Mouse (Mus musculus) midbrain, embryonic 10.5 days (tissue): ENCODE results near the gene Grb2. TPM values are rescaled to one million over a fixed set of nuclear protein-coding genes. Genes with fewer than 3 reads are reported as not detected.

Experiments
- DNase-seq: peaks from one replicate; pipeline ENCODE4 v3.0.0-alpha.2; 2017; ENCODE audit warnings: low spot score
- H3K27ac ChIP-seq: fragments of 300-500 bp; sonication (generic); replicated peaks from 2 replicates; pipeline ENCODE4 v1.5.1; 2016; ENCODE audit warnings: mild to moderate bottlenecking
- H3K27me3 ChIP-seq: fragments of 300-500 bp; sonication (generic); 2 replicates; pipeline ENCODE4 v1.6.1; 2016; ENCODE audit warnings: low read depth, mild to moderate bottlenecking; ENCODE audit not compliant: poor library complexity, severe bottlenecking
- H3K36me3 ChIP-seq: fragments of 300-500 bp; sonication (generic); 2 replicates; pipeline ENCODE4 v1.6.1; 2016; ENCODE audit warnings: mild to moderate bottlenecking, moderate library complexity
- H3K4me1 ChIP-seq: fragments of 300-500 bp; sonication (generic); 2 replicates; pipeline ENCODE4 v1.6.1; 2016
- H3K4me3 ChIP-seq: fragments of 300-500 bp; sonication (generic); 2 replicates; pipeline ENCODE4 v1.5.1; 2016; ENCODE audit warnings: mild to moderate bottlenecking, moderate library complexity
- H3K9me3 ChIP-seq: fragments of 300-500 bp; sonication (generic); replicated peaks from 2 replicates; pipeline ENCODE4 v1.6.1; 2016; ENCODE audit warnings: mild to moderate bottlenecking
- WGBS: fragments of 180-500 bp; shearing (Covaris S2); methylation state at CpG from one replicate; pipeline ENCODE4 v1.1.7; 2016; 5-methylcytosine and 5-hydroxymethylcytosine counted together
- polyA plus RNA-seq: library from polyadenylated mRNA; unstranded; fragments of >200 nt; fragmentation: Nextera tagmentation; extraction: Ambion mirVana; gene quantifications from 2 replicates; pipeline ENCODE4 v1.2.1, GENCODE M21; 2016

The Grb2 gene
- polyA plus RNA-seq, 1 experiment from 2014 or later, result 81.7 TPM

DNA sequence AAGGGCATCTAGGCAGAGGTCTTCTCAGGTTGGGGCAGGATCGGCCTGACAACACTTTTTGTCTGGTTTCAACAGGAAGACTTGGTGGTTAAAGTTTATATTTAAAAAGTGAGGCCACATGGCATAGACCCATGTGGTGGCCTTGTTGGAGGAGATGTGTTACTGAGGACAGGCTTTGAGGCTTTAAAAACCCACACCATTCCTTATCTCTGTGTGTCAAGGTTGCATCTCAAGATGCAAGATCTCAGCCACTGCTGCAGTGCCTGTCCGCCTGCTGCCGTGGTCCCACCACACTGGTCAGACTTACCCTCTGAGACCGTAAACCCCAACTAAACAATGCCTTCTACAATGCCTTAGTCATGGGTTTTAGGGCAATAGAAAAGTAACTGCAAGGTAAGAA lies 110.1 kb downstream of the Grb2 start:
- Histone ChIP-seq H3K36me3 (peaks cover 88% of the 10 kb centered on the region), H3K9me3 (no peaks in the 10 kb centered on the region), H3K4me1 (peaks cover 16% of the 10 kb centered on the region), H3K27ac (no peak overlapping the region), H3K4me3 (no peak overlapping the region), H3K27me3 (no peaks in the 10 kb centered on the region)
- DNase-seq, result no peak
- WGBS, result 96% methylated on average over 4 of the region's 4 CpGs

DNA sequence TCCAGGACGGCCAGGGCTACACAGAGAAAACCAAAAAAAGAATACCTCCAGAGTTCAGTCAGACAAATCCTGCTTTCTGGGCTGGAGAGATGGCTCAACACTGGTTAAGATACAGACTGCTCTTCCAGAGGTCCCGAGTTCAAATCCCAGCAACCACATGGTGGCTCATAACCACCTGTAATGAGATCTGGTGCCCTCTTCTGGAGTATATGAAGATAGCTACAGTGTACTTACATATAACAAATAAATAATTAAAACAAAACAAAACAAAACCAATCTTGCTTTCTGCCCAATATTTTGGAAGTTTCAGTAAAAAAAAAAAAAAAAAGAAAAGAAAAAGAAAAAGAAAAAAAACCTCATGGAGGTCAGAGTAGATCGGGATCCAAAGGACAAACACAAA lies 113.2 kb downstream of the Grb2 start:
- Histone ChIP-seq H3K4me1 (no peaks in the 10 kb centered on the region), H3K4me3 (no peak overlapping the region), H3K27ac (no peak overlapping the region), H3K36me3 (peaks cover 98% of the 10 kb centered on the region), H3K9me3 (no peaks in the 10 kb centered on the region), H3K27me3 (no peaks in the 10 kb centered on the region)
- 93% methylated on average over 3 of the region's 3 CpGs for WGBS
- no peak for DNase-seq

Other genes starting within 250 kb of the Grb2 start
- gene Slc16a5, start 246.1 kb downstream of the Grb2 start, polyA plus RNA-seq, result 0.11 and 0.17 TPM in 2 replicates
- gene Armc7, start 232.9 kb downstream of the Grb2 start, polyA plus RNA-seq, result 6.6 and 9.4 TPM in 2 replicates
- 87.7 and 89.7 TPM in 2 replicates for gene Nt5c, start 216.7 kb downstream of the Grb2 start, polyA plus RNA-seq
- 780 and 877 TPM in 2 replicates for gene Jpt1, start 194.2 kb downstream of the Grb2 start, polyA plus RNA-seq
- 1,440 and 1,519 TPM in 2 replicates for gene Sumo2, start 172.3 kb downstream of the Grb2 start, polyA plus RNA-seq
- 229 and 265 TPM in 2 replicates for gene Nup85, start 144.2 kb downstream of the Grb2 start, polyA plus RNA-seq
- gene Mrps7, start 104.7 kb downstream of the Grb2 start, polyA plus RNA-seq, result 106 and 107 TPM in 2 replicates
- gene Gga3, start 104.5 kb downstream of the Grb2 start, polyA plus RNA-seq, result 34.1 and 35.4 TPM in 2 replicates
- 18.5 and 20.6 TPM in 2 replicates for gene Mif4gd, start 95.6 kb downstream of the Grb2 start, polyA plus RNA-seq
- 24.9 and 25.8 TPM in 2 replicates for gene Slc25a19, start 80.3 kb downstream of the Grb2 start, polyA plus RNA-seq
- gene Tmem94, start 56.8 kb upstream of the Grb2 start, polyA plus RNA-seq, result 39.6 and 45.2 TPM in 2 replicates
- gene Caskin2, start 105.0 kb upstream of the Grb2 start, polyA plus RNA-seq, result 17.5 and 18.6 TPM in 2 replicates
- gene Tsen54, start 106.1 kb upstream of the Grb2 start, polyA plus RNA-seq, result 35.3 and 39.7 TPM in 2 replicates
- gene Llgl2, start 115.5 kb upstream of the Grb2 start, polyA plus RNA-seq, result 5.5 and 5.9 TPM in 2 replicates
- gene Myo15b, start 149.8 kb upstream of the Grb2 start, polyA plus RNA-seq, result 0.12 and 0.21 TPM in 2 replicates
- gene Smim5, start 191.4 kb upstream of the Grb2 start, polyA plus RNA-seq, result 1.0 and 1.6 TPM in 2 replicates
- gene Smim6, start 203.4 kb upstream of the Grb2 start, polyA plus RNA-seq, result 1.00 and 1.3 TPM in 2 replicates
- gene Sap30bp, start 224.7 kb upstream of the Grb2 start, polyA plus RNA-seq, result 51.9 and 52.1 TPM in 2 replicates
- 30.6 and 31.8 TPM in 2 replicates for gene Recql5, start 224.9 kb upstream of the Grb2 start, polyA plus RNA-seq